Mouse (Mus musculus): ENCODE data around the gene Cdc14b. TPM values are rescaled to one million over a fixed set of nuclear protein-coding genes. Genes with fewer than 3 reads are reported as not detected.
"Not testable (repeated sequence)": the region's sequence is repeated elsewhere in the genome, so short reads cannot be mapped to it uniquely, and the experiment has no call there.

The Cdc14b gene
- polyA plus RNA-seq, 1 experiment from 2014 or later, result 11.8 TPM

DNA sequence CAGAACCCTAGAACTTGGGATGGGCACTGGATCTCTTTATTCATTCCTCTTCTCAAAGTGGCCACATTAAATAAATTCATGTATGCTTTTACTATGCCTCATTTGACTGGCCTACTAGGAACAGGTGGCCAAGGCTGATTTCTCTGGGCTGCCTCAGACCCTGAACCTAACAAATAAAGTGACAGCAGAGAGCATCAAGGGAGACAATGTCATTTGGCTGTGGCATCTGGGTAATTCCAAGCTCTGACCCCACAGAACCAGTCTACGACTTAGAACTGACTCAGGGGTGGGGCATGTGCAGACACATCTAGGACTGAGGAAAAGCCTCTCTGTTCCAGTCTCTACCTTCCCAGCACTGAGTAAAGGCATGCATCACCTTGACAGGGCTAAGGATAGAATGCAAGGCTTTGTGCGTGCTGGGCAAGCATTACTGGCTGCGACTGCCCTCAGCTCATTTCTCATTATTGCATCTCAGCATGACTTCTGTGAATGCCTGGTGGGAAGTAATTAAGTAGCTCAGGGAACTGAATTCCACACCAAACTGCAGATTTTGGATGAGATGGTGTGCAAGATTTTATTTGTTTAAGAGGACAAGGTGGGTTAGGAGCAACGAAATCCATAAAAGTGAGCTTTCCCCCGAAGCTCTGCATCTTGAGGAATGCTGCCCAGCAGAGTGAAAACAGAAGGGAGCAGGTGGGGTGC is 17.1 kb downstream of the Cdc14b start:
- Histone ChIP-seq H3K4me2 (replicated peaks; ENCODE audit: low read depth) (no peak overlapping the region), H3K4me1 (replicated peaks; ENCODE audit: control insufficient read depth, insufficient read depth) (no peaks in the 10 kb centered on the region), H3K36me3 (ENCODE audit: control insufficient read depth, insufficient read depth, low read length) (no peaks in the 10 kb centered on the region), H3K27me3 (ENCODE audit: control insufficient read depth, insufficient read depth, low read length) (no peaks in the 10 kb centered on the region), H3K9me3 (ENCODE audit: control insufficient read depth, low read length) (no peaks in the 10 kb centered on the region), H3K27ac (replicated peaks) (peak overlapping the region; percentile 40), H3K9ac (ENCODE audit: low read length) (no peak overlapping the region), H3K4me3 (ENCODE audit: low read depth, low read length) (no peak overlapping the region)
- peak; percentile 39; the same call in 1 of the 2 replicates for ATAC-seq (ENCODE audit: low FRiP score, low TSS enrichment)
- no peak for DNase-seq (ENCODE audit: low spot score)
- no peak for TF ChIP-seq EP300 (optimal IDR thresholded peaks at IDR 0.05)
- no peak for TF ChIP-seq CTCF (IDR thresholded peaks at IDR 0.05; ENCODE audit: low read depth)
- WGBS, result 38% methylated on average over 5 of the region's 5 CpGs

DNA sequence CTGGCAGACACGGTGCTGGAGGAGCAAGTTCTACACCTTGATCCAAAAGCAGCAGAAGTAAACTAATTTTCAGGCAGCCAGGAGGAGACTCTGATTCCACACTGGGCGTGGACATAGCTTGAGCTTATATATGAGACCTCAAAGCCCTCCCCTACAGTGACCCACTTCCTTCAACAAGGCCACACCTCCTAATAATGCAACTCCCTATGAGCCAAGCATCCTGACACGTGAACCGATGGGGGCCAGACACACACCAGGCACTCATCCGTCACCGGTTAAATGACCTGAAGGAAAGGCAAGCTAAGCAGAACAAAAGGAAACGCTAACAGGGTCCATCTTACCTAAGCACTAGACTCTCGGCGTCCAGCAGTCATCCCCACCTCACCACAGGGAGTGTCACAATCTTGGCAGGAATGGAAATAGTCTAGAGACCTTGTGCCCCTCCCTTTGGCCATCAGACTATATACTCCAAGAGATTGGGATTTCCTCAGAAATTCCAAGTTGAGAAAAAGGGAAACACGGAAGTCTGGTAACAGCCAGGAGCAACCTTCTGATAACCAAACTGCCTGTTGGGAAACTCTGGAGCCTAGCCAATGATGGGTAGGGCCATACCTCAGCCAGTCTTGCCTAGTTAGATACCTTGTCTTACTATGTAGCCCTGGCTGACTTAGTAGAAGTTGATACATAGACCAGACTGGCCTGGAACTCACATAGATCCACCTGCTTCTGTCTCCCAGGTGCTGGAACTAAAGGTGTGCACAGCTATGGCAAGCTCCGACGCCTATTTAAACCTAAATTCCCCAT is 17.9 kb downstream of the Cdc14b start:
- H3K9me3 ChIP-seq (ENCODE audit: control insufficient read depth, low read length), result no peaks in the 10 kb centered on the region
- DNase-seq (ENCODE audit: low spot score) (no peak), ATAC-seq (ENCODE audit: low FRiP score, low TSS enrichment) (peak; percentile 76)
- H3K4me1 ChIP-seq (replicated peaks; ENCODE audit: control insufficient read depth, insufficient read depth), result no peaks in the 10 kb centered on the region
- H3K27ac ChIP-seq (replicated peaks), result peak overlapping the region; percentile 40; the same call in 1 of the 2 replicates
- no peaks in the 10 kb centered on the region for H3K27me3 ChIP-seq (ENCODE audit: control insufficient read depth, insufficient read depth, low read length)
- no peak overlapping the region for H3K4me3 ChIP-seq (ENCODE audit: low read depth, low read length)
- no peak overlapping the region for H3K9ac ChIP-seq (ENCODE audit: low read length)
- H3K4me2 ChIP-seq (replicated peaks; ENCODE audit: low read depth), result no peak overlapping the region
- H3K36me3 ChIP-seq (ENCODE audit: control insufficient read depth, insufficient read depth, low read length), result no peaks in the 10 kb centered on the region
- WGBS, result 61% methylated on average over 12 of the region's 12 CpGs
- TF ChIP-seq CTCF (IDR thresholded peaks at IDR 0.05; ENCODE audit: low read depth) (no peak), EP300 (optimal IDR thresholded peaks at IDR 0.05) (no peak)

DNA sequence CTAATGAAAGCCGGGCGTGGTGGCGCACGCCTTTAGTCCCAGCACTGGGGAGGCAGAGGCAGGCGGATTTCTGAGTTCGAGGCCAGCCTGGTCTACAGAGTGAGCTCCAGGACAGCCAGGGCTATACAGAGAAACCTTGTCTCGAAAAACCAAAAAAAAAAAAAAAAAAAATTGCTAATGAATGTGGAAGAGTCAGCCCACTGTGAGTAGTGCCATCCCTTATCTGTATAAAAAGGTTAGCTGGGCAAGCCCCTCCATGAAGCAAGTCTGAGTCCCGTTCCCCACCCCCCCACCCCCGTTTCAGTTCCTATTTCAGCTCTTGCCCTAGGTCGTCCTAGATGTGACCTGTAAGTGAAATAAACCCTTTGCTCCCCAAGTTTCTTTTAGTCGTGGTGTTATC is 20.9 kb downstream of the Cdc14b start:
- H3K4me2 ChIP-seq (replicated peaks; ENCODE audit: low read depth); DNase-seq (ENCODE audit: low spot score); H3K9me3 ChIP-seq (ENCODE audit: control insufficient read depth, low read length); H3K9ac ChIP-seq (ENCODE audit: low read length); H3K4me1 ChIP-seq (replicated peaks; ENCODE audit: control insufficient read depth, insufficient read depth); H3K27ac ChIP-seq (replicated peaks); H3K4me3 ChIP-seq (ENCODE audit: low read depth, low read length); ATAC-seq (ENCODE audit: low FRiP score, low TSS enrichment); H3K27me3 ChIP-seq (ENCODE audit: control insufficient read depth, insufficient read depth, low read length); H3K36me3 ChIP-seq (ENCODE audit: control insufficient read depth, insufficient read depth, low read length): not testable (repeated sequence)
- WGBS, result 76% methylated on average over 10 of the region's 11 CpGs

- DNase-seq (ENCODE audit: low spot score), result no peak
Measured at GRCm38 (mm10) chr13:64253697-64254096, 21.4 kb downstream of the Cdc14b start.

DNA sequence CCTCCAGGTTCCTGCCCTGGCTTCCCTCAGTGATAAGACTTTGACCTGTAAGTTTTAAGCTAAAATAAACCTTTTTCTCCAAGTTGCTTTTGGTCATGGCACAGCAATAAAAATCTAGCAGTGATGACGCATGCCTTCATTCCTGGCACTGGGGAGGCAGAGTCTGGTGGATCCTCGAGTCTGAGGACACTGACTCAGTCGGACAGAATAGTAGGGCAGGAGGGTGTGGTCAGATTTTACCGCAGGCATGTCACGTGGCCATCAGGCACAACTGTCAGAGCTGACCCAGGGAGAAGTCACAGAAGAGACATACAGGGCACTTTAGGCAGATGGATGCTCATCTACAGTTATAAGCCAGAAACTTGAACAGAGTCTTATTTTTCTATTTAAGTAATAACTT is 22.9 kb downstream of the Cdc14b start:
- H3K4me1 ChIP-seq (replicated peaks; ENCODE audit: control insufficient read depth, insufficient read depth), result 0 out of 2 replicates have a peak, but pooled peaks cover 3% of the 10 kb centered on the region
- no peak overlapping the region for H3K4me2 ChIP-seq (replicated peaks; ENCODE audit: low read depth)
- DNase-seq (ENCODE audit: low spot score), result no peak
- H3K9ac ChIP-seq (ENCODE audit: low read length), result no peak overlapping the region
- WGBS, result 43% methylated on average over 5 of the region's 5 CpGs
- no peaks in the 10 kb centered on the region for H3K36me3 ChIP-seq (ENCODE audit: control insufficient read depth, insufficient read depth, low read length)
- H3K27ac ChIP-seq (replicated peaks), result no peak overlapping the region
- no peaks in the 10 kb centered on the region for H3K9me3 ChIP-seq (ENCODE audit: control insufficient read depth, low read length)
- H3K27me3 ChIP-seq (ENCODE audit: control insufficient read depth, insufficient read depth, low read length), result no peaks in the 10 kb centered on the region
- no peak for TF ChIP-seq CTCF (IDR thresholded peaks at IDR 0.05; ENCODE audit: low read depth)
- no peak for TF ChIP-seq EP300 (optimal IDR thresholded peaks at IDR 0.05)
- no peak for ATAC-seq (ENCODE audit: low FRiP score, low TSS enrichment)
- H3K4me3 ChIP-seq (ENCODE audit: low read depth, low read length), result no peak overlapping the region

More at GRCm38 (mm10) chr13:64253697-64254096, 21.4 kb downstream of the Cdc14b start:
- no peak overlapping the region for H3K4me2 ChIP-seq (replicated peaks; ENCODE audit: low read depth)
- TF ChIP-seq EP300 (optimal IDR thresholded peaks at IDR 0.05) (no peak), CTCF (IDR thresholded peaks at IDR 0.05; ENCODE audit: low read depth) (no peak)
- ATAC-seq (ENCODE audit: low FRiP score, low TSS enrichment), result no peak
- H3K36me3 ChIP-seq (ENCODE audit: control insufficient read depth, insufficient read depth, low read length), result no peaks in the 10 kb centered on the region
- H3K27ac ChIP-seq (replicated peaks), result no peak overlapping the region
- no peaks in the 10 kb centered on the region for H3K27me3 ChIP-seq (ENCODE audit: control insufficient read depth, insufficient read depth, low read length)
- H3K4me1 ChIP-seq (replicated peaks; ENCODE audit: control insufficient read depth, insufficient read depth), result 0 out of 2 replicates have a peak, but pooled peaks cover 3% of the 10 kb centered on the region
- no peak overlapping the region for H3K9ac ChIP-seq (ENCODE audit: low read length)
- H3K9me3 ChIP-seq (ENCODE audit: control insufficient read depth, low read length), result no peaks in the 10 kb centered on the region
- H3K4me3 ChIP-seq (ENCODE audit: low read depth, low read length), result no peak overlapping the region

DNA sequence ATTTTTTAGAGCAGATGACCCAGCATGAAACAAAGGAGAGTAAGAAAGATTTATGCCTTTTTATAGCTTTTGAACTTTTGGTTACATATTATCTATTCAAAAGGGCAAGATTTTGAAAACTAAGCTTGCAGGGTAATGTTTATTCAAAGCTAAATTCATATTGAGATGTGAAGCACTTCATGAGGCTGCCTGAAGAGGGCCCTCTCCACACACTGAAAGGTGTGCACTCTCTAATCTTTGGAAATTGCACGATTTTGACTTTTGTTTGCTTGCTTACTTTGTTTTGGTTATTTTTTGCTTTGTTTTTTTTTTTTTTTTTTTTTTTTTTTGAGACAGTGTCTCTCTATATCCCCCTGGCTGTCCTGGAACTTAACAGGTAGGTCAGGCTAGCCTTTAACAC is 24.7 kb downstream of the Cdc14b start:
- Histone ChIP-seq H3K4me3 (ENCODE audit: low read depth, low read length) (no peak overlapping the region), H3K4me2 (replicated peaks; ENCODE audit: low read depth) (no peak overlapping the region), H3K36me3 (ENCODE audit: control insufficient read depth, insufficient read depth, low read length) (no peaks in the 10 kb centered on the region), H3K27me3 (ENCODE audit: control insufficient read depth, insufficient read depth, low read length) (no peaks in the 10 kb centered on the region), H3K9me3 (ENCODE audit: control insufficient read depth, low read length) (no peaks in the 10 kb centered on the region), H3K4me1 (replicated peaks; ENCODE audit: control insufficient read depth, insufficient read depth) (0 out of 2 replicates have a peak, but pooled peaks cover 3% of the 10 kb centered on the region), H3K27ac (replicated peaks) (no peak overlapping the region), H3K9ac (ENCODE audit: low read length) (no peak overlapping the region)
- DNase-seq (ENCODE audit: low spot score) (peak; percentile 36), ATAC-seq (ENCODE audit: low FRiP score, low TSS enrichment) (no peak)
- TF ChIP-seq CTCF (IDR thresholded peaks at IDR 0.05; ENCODE audit: low read depth) (peak; percentile 77), EP300 (optimal IDR thresholded peaks at IDR 0.05) (no peak)
- WGBS, result 28% methylated on average over 1 of the region's 1 CpGs
